Mouse (Mus musculus) embryonic stem cell, embryonic (primary cell): ENCODE results near the gene Rnf166.

ENCODE experiments used
- CTCF ChIA-PET, 4 experiments: fragments of 300-600 bp in 2 of 4; fragments of 350-600 bp in 2 of 4; sonication (Branson Sonifier 250); formaldehyde crosslinking; loops; one replicate each; lab custom pipeline; 2022; ENCODE audit warnings: inconsistent platforms in 2 of 4; lab: Charles Lee
- POLR2A ChIA-PET, 4 experiments: fragments of 300-600 bp in 2 of 4; fragments of 350-600 bp in 2 of 4; sonication (Branson Sonifier 250); formaldehyde crosslinking; loops; one replicate each; lab custom pipeline; 2022; ENCODE audit warnings: antibody characterized with exemption in 4 of 4, inconsistent platforms in 1 of 4; lab: Charles Lee

Gene Rnf166

GRCm38 (mm10) chr8:122475580-122476320, at the start of gene Rnf166, which contains the start of gene Ctu2:
Gene Rnf166, minus strand, starts transcription at chr8:122476064.
Gene Ctu2, plus strand, starts transcription at chr8:122476143.
- ChIA-PET POLR2A (interaction anchor here (0.6 to 2.4 kb wide), 12 partner anchors 11 to 99 kb away, joined by 3 to 11 read pairs (median 4); partner anchors contain the start of genes Mvd (in 1 of the 4) and Snai3 (in 1 of the 4)), CTCF (no interaction called here)

GRCm38 (mm10) chr8:122525004-122525403, 49.1 kb upstream of the Rnf166 start:
- ChIA-PET POLR2A (interaction anchor here (0.7 to 17.0 kb wide), 30 partner anchors 7 to 710 kb away, joined by 3 to 520 read pairs (median 24); partner anchors contain the start of genes Aprt (in 2 of the 4), Cdt1 (in 2 of the 4), Mvd (in 2 of the 4) and Piezo1 (in 2 of the 4)), CTCF (interaction anchor here in 3 of 4 experiments (0.5 to 4.1 kb wide), 8 partner anchors 12 to 294 kb away, joined by 3 to 22 read pairs (median 4); partner anchors contain the start of gene Piezo1 (in 1 of the 3))

- ChIA-PET CTCF (interaction anchor here in 2 of 4 experiments (1.0 to 4.1 kb wide), 4 partner anchors 12 to 35 kb away, joined by 3 to 22 read pairs (median 7); partner anchors contain the start of gene Piezo1 (in 1 of the 2)), POLR2A (interaction anchor here (0.7 to 17.0 kb wide), 57 partner anchors 8 to 1197 kb away, joined by 3 to 520 read pairs (median 8); partner anchors contain the start of genes Cdt1 (in 3 of the 4), Mvd (in 3 of the 4), Aprt (in 2 of the 4) and Cyba (in 2 of the 4))
These were observed 48.6 kb upstream of the Rnf166 start for GRCm38 (mm10) chr8:122524506-122524905.

- ChIA-PET CTCF (interaction anchor here (0.6 to 4.1 kb wide), 15 partner anchors 13 to 242 kb away, joined by 3 to 22 read pairs (median 4); partner anchors contain the start of genes Piezo1 (in 3 of the 4), Mvd (in 1 of the 4) and Zfpm1 (in 1 of the 4)), POLR2A (interaction anchor here (0.5 to 17.0 kb wide), 123 partner anchors 8 to 1198 kb away, joined by 3 to 520 read pairs (median 5); partner anchors contain the start of genes Cdt1 (in 4 of the 4), Mvd (in 3 of the 4), Piezo1 (in 3 of the 4) and Aprt (in 2 of the 4))
These were observed 47.9 kb upstream of the Rnf166 start for GRCm38 (mm10) chr8:122523652-122524360.

DNA sequence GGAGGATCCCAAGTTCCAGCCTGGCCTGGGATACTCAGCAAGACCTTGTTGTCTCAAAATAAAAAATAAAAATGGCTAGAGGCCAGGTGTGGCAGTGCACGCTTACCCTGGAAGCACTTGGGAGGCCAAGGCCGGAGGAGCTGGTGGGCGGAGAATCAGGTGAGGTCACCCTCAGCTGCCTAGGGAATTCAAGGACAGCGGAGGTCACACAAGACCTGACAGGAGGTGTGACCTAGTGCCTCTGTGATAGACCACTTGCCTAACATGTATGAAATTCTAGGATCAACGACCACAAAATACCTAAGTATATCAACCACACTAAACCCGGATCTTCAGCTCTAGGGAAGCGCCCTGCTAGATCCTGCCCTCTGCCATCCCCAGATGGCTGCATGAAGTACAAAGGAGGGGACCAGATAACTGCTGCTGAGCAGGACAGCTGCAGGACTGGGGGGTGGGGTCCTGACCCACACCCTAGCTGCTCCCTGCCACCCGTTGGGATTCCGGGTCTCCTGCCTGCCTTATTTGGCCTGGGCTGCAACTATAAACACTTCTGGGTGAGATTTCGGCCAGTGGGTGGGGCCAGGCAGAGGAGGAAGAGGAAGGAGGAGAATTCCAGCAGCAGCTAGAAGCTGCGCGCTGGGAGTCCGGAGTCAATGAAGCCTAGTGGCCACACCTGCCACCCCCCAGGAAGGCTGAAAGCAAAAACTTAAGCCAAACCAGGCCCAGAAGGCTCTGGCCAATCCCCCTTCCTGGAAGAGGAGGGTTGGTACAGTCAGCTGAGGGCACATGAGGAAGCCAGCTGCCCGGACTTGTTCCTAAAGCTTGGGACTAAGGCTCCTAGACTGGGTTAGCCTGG, 47.2 kb upstream of the Rnf166 start:
- CTCF ChIA-PET, result interaction anchor here (0.6 to 4.1 kb wide), 23 partner anchors 8 to 677 kb away, joined by 3 to 22 read pairs (median 4); partner anchors contain the start of genes Piezo1 (in 3 of the 4), Aprt (in 1 of the 4), Galns (in 1 of the 4) and Mvd (in 1 of the 4)
- POLR2A ChIA-PET, result interaction anchor here (0.5 to 17.0 kb wide), 138 partner anchors 9 to 1144 kb away, joined by 3 to 520 read pairs (median 4); partner anchors contain the start of genes Cdt1 (in 4 of the 4), Aprt (in 3 of the 4), Mvd (in 3 of the 4) and Piezo1 (in 3 of the 4)

DNA sequence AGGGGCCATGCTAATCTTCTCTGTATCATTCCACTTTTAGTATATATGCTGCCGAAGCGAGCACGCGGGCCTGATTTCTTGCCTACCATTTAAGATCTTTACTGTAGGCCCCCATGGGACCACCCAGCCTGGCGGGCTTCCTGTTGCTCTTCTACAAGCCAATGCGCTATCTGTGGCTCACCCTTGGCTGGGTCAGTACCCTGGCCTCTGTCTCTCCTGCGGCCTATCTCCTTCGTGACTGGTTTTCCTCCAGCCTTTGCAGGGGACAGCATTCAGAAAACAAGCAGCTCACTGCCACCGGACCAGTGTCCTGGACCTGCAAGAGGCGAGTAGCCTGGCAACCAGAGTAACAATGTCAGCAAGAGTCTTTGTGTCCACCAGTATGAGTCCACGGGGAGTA, 44.7 kb upstream of the Rnf166 start:
- POLR2A ChIA-PET, result interaction anchor here in 3 of 4 experiments (0.5 to 7.8 kb wide), 14 partner anchors 9 to 579 kb away, joined by 3 to 98 read pairs (median 3); partner anchors contain the start of genes Cdt1 (in 1 of the 3), Mvd (in 1 of the 3) and Zfpm1 (in 1 of the 3)
- CTCF ChIA-PET, result interaction anchor here in 1 of 4 experiments (0.6 to 0.7 kb wide), 2 partner anchors 21 to 371 kb away, joined by 4 read pairs; no protein-coding TSS in a partner anchor

DNA sequence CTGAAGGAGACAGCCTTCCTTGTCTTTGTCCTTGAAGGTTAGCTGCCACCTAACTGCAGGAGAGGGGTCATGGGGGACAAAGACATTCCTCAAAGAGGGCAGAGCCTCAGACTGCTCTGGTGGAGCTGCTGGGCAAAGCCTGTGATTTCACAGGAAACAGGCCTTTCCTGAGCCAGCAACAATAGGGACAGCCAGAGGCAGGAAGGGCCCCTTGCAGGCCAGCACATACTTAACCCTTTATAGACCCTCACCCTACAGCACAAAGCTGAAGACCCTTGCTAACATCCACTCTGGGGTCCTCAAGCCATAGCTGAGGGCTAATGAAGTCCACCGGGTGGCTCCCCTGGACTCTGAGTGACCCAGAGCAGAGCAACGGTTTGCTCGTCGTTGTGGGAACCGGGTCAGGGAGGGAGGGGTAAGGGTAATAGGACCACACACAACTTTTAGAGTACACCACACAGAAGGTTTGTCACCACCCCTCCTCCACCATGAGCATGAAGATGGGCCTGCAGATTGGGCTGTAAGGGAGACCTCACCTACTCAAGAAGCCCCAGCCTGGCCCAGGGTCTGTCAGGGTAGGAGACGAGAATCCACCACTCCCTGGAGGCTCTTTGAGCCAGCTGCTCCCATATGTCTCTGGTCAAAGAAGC, 41.8 kb upstream of the Rnf166 start:
- POLR2A ChIA-PET, result interaction anchor here in 2 of 4 experiments (0.8 to 2.5 kb wide), 11 partner anchors 8 to 94 kb away, joined by 3 to 6 read pairs (median 4); partner anchors contain the start of genes Cdt1 (in 2 of the 2), Galns (in 1 of the 2) and Trappc2l (in 1 of the 2)

GRCm38 (mm10) chr8:122515699-122516098, 39.8 kb upstream of the Rnf166 start:
- ChIA-PET POLR2A (interaction anchor here in 3 of 4 experiments (0.6 to 7.6 kb wide), 12 partner anchors 7 to 1192 kb away, joined by 3 to 98 read pairs (median 3); partner anchors contain the start of gene Cdt1 (in 1 of the 3)), CTCF (interaction anchor here in 1 of 4 experiments (0.8 kb wide), 1 partner anchor 11 kb away, joined by 3 read pairs; no protein-coding TSS in a partner anchor)

More for the DNA sequence above, 41.8 kb upstream of the Rnf166 start:
- CTCF ChIA-PET, result interaction anchor here in 1 of 4 experiments (0.6 to 1.1 kb wide), 3 partner anchors 16 to 81 kb away, joined by 3 to 4 read pairs (median 3); no protein-coding TSS in a partner anchor

DNA sequence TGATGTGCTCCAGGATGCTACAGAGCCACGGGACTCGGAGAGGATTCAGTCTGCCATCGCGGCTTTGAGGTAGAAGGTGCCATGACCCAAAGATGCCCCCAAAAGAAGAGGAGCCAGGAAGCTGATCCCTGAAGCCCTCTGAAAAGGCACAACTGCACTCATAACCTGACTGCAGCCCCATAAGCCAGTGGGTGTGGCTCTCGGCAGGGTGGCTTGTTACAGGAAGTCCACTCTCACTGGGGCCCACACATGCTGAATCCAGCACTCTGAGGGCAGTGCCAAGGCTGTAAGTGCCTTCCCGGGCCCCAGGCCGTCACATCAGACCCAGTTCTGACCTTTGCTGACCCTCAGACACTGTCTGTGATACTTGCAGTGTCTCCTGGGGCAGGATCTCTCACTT, 36.5 kb upstream of the Rnf166 start:
- CTCF ChIA-PET, result interaction anchor here in 1 of 4 experiments (1.0 kb wide), 1 partner anchor 11 kb away, joined by 3 read pairs; no protein-coding TSS in a partner anchor

GRCm38 (mm10) chr8:122511552-122511951, 35.7 kb upstream of the Rnf166 start:
- POLR2A ChIA-PET, result interaction anchor here in 3 of 4 experiments (0.6 to 7.6 kb wide), 17 partner anchors 12 to 636 kb away, joined by 3 to 98 read pairs (median 5); partner anchors contain the start of gene Piezo1 (in 1 of the 3)
- CTCF ChIA-PET, result interaction anchor here in 3 of 4 experiments (0.9 to 1.6 kb wide), 11 partner anchors 9 to 57 kb away, joined by 3 to 6 read pairs (median 3); partner anchors contain the start of gene Cdt1 (in 1 of the 3)

More for the DNA sequence above, 36.5 kb upstream of the Rnf166 start:
- POLR2A ChIA-PET, result interaction anchor here in 2 of 4 experiments (0.6 to 7.6 kb wide), 5 partner anchors 11 to 636 kb away, joined by 3 to 98 read pairs (median 11); partner anchors contain the start of gene Piezo1 (in 1 of the 2)

DNA sequence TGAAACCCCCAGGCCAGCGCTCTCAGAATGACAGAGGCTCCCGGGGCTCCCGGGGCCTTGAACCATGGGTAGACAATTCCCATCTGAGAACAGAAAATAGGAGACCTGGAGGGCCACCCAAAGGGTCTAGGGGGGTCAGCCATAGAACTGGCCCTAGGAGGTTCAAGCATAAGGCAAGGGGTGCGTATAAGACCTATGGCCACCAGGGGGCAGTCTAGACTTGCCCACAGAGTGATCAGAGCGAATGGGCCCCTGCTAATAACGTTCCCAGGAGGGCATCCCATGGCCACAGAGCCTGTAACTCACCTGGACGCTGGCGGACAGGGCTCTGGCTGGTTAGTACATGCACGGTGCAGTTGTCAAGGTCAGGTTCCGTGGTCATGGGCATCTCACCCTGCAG, 25.0 kb upstream of the Rnf166 start:
- POLR2A ChIA-PET, result interaction anchor here in 2 of 4 experiments (0.9 to 4.2 kb wide), 9 partner anchors 10 to 110 kb away, joined by 3 to 59 read pairs (median 5); partner anchors contain the start of genes Cdt1 (in 2 of the 2), Galns (in 1 of the 2) and Piezo1 (in 1 of the 2)

GRCm38 (mm10) chr8:122497912-122498311, 22.0 kb upstream of the Rnf166 start:
- CTCF ChIA-PET, result interaction anchor here (0.6 to 2.7 kb wide), 23 partner anchors 10 to 654 kb away, joined by 3 to 14 read pairs (median 4); partner anchors contain the start of gene Piezo1 (in 2 of the 4)
- POLR2A ChIA-PET, result interaction anchor here (0.9 to 4.4 kb wide), 14 partner anchors 9 to 77 kb away, joined by 3 to 28 read pairs (median 4); partner anchors contain the start of gene Piezo1 (in 3 of the 4)

More for the DNA sequence above, 25.0 kb upstream of the Rnf166 start:
- CTCF ChIA-PET, result interaction anchor here in 2 of 4 experiments (0.9 to 5.5 kb wide), 5 partner anchors 10 to 58 kb away, joined by 3 to 35 read pairs (median 3); partner anchors contain the start of genes Piezo1 (in 2 of the 2) and Mvd (in 1 of the 2)

GRCm38 (mm10) chr8:122497016-122497734, 21.3 kb upstream of the Rnf166 start:
- ChIA-PET CTCF (interaction anchor here (0.5 to 2.7 kb wide), 28 partner anchors 9 to 1898 kb away, joined by 3 to 14 read pairs (median 3); partner anchors contain the start of gene Piezo1 (in 2 of the 4)), POLR2A (interaction anchor here (0.6 to 4.4 kb wide), 23 partner anchors 10 to 629 kb away, joined by 3 to 28 read pairs (median 4); partner anchors contain the start of genes Piezo1 (in 2 of the 4) and Cdt1 (in 1 of the 4))

- POLR2A ChIA-PET, result interaction anchor here in 2 of 4 experiments (0.8 to 2.1 kb wide), 7 partner anchors 9 to 86 kb away, joined by 3 to 7 read pairs (median 3); partner anchors contain the start of gene Cdt1 (in 1 of the 2)
- CTCF ChIA-PET, result interaction anchor here (0.5 to 1.9 kb wide), 6 partner anchors 9 to 599 kb away, joined by 3 to 14 read pairs (median 4); no protein-coding TSS in a partner anchor
These were observed 12.5 kb upstream of the Rnf166 start for GRCm38 (mm10) chr8:122488387-122488786.
